Comparison of ENCODE assay signal across 13 mouse cellular contexts in the genomic region with DNA sequence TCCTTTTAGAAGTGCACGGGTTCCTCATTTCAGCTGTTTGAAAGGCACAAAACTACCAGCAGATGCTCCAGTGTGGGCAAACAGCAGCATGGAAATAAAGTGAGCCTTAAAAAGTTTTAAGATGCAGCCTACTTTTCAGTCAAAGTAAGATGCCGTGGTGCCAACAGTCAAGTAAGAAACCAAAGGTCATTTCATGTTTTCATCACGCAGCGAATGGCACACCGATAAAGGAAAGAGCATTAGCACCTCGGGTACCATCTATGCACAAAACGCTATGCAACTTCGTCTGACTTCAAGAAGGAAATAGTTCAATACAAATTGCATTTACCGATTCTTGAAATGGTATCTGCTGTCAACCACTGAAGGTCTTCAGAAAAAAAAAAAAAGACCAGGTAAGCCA. TPM values are rescaled to one million over a fixed set of nuclear protein-coding genes. Genes with fewer than 3 reads are reported as not detected.
DNase-seq lines count a peak whose midpoint lies in the region; ATAC-seq and TF ChIP-seq lines count a peak whose summit lies in the region.
"Had no signal": no experiment of that assay in that cellular context is flagged by ENCODE, and none has a peak within 500 bp of the region (broad histone marks: within the 10 kb centered on the region; RNA-seq: fewer than 3 reads in every experiment).

No protein-coding gene starts in this region.

- H3K4me2 ChIP-seq in hindbrain, embryonic 13.5 days = peak overlapping the region; percentile 79
- peak overlapping the region; percentile 73 for H3K4me2 ChIP-seq in midbrain, embryonic 14.5 days (ENCODE audit: low read length)

- no peak overlapping the region for H3ac ChIP-seq in C2C12 (ENCODE audit: control insufficient read depth, insufficient read length, low read depth)

- H3K4me1 ChIP-seq in hindbrain, embryonic 13.5 days (replicated peaks) = peaks cover 18% of the 10 kb centered on the region
- H3K4me1 ChIP-seq in midbrain, embryonic 14.5 days (ENCODE audit: control insufficient read depth, insufficient read depth, low read length) = peaks cover 8% of the 10 kb centered on the region; the same call in 1 of the 2 replicates

- TF ChIP-seq CTCF in C2C12 (IDR thresholded peaks at IDR 0.05; ENCODE audit: control insufficient read depth, insufficient read depth, insufficient read length) = no peak

- H3K27ac ChIP-seq in hindbrain, embryonic 13.5 days = no peak overlapping the region
- 0 out of 2 replicates have a peak overlapping the region, but pooled peaks have one; percentile 76 for H3K27ac ChIP-seq in midbrain, embryonic 14.5 days (replicated peaks; ENCODE audit: low read depth, low read length)

- 80% methylated on average over 9 of the region's 9 CpGs for WGBS in hindbrain, embryonic 13.5 days
- 84% methylated on average over 9 of the region's 9 CpGs for WGBS in midbrain, embryonic 14.5 days

- intact Hi-C loops in gastrocnemius, postnatal 36 days (cut with DNase I) = loop anchor here (5.0 kb wide), 1 partner anchor 395 kb away; no protein-coding TSS in a partner anchor

- peaks cover 1% of the 10 kb centered on the region for H3K79me3 ChIP-seq in C2C12 (ENCODE audit: low read depth)

- 0 out of 2 replicates have a peak overlapping the region, but pooled peaks have one; percentile 3 for H3K9ac ChIP-seq in hindbrain, embryonic 13.5 days
- H3K9ac ChIP-seq in midbrain, embryonic 14.5 days (replicated peaks; ENCODE audit: low read length) = peak overlapping the region; percentile 93; the same call in 1 of the 2 replicates

- H3K4me3 ChIP-seq in C2C12 (ENCODE audit: insufficient read depth, poor library complexity, severe bottlenecking) = peak overlapping the region; percentile 0
- peak overlapping the region; percentile 81 for H3K4me3 ChIP-seq in hindbrain, embryonic 13.5 days
- peak overlapping the region; percentile 83 for H3K4me3 ChIP-seq in midbrain, embryonic 14.5 days (replicated peaks; ENCODE audit: low read depth, low read length)

- H3K27me3 ChIP-seq in C2C12 (ENCODE audit: control insufficient read depth, insufficient read depth, insufficient read length) = no peaks in the 10 kb centered on the region
- H3K27me3 ChIP-seq in hindbrain, embryonic 13.5 days = no peaks in the 10 kb centered on the region
- H3K27me3 ChIP-seq in midbrain, embryonic 14.5 days (ENCODE audit: control insufficient read depth, insufficient read depth, low read length) = no peaks in the 10 kb centered on the region

- H3K9me3 ChIP-seq in hindbrain, embryonic 13.5 days = no peaks in the 10 kb centered on the region
- H3K9me3 ChIP-seq in midbrain, embryonic 14.5 days (ENCODE audit: control insufficient read depth, low read length) = no peaks in the 10 kb centered on the region

- DNase-seq in brain, adult 2 months (ENCODE audit: low read depth, low spot score) = peak; percentile 12
- DNase-seq in midbrain, embryonic 14.5 days = peak; percentile 19
- DNase-seq in gastrocnemius, postnatal 36 days = no peak
- no peak for DNase-seq in gastrocnemius, adult 18-20 months (ENCODE audit: low spot score)
- no peak for DNase-seq in adrenal gland, postnatal 25 days
- no peak for DNase-seq in adrenal gland, postnatal 4 days (ENCODE audit: low spot score in 2 of 2)
- DNase-seq: cerebellum, adult 9-11 months; gastrocnemius, postnatal 10 days; kidney, adult 11 months; lung, postnatal 10 days had no signal

- no peaks in the 10 kb centered on the region for H3K36me3 ChIP-seq in C2C12 (ENCODE audit: control insufficient read depth, insufficient read depth)
- H3K36me3 ChIP-seq in hindbrain, embryonic 13.5 days = no peaks in the 10 kb centered on the region
- no peaks in the 10 kb centered on the region for H3K36me3 ChIP-seq in midbrain, embryonic 14.5 days (ENCODE audit: control insufficient read depth, insufficient read depth, low read length)

- ATAC-seq in hindbrain, embryonic 13.5 days (ENCODE audit: low FRiP score) = no peak
- ATAC-seq in midbrain, embryonic 14.5 days (ENCODE audit: low FRiP score, low TSS enrichment) = no peak

- no peaks in the 10 kb centered on the region for H3K79me2 ChIP-seq in C2C12 (ENCODE audit: control insufficient read depth, insufficient read depth)

TF ChIP-seq in C2C12, 6 proteins besides CTCF, POLR2A, EP300 and RAD21:
- no peak for TF ChIP-seq FOSL1 (IDR thresholded peaks at IDR 0.05; ENCODE audit: insufficient read depth, low read length, poor library complexity, severe bottlenecking)
- TF ChIP-seq CEBPB (IDR thresholded peaks at IDR 0.05; ENCODE audit: low read depth) = no peak
- no peak for TF ChIP-seq MYOG (IDR thresholded peaks at IDR 0.05; ENCODE audit: control insufficient read depth, extremely low read depth, insufficient read length)
- TF ChIP-seq USF1 (IDR thresholded peaks at IDR 0.05; ENCODE audit: low read depth) = no peak
- no peak for TF ChIP-seq MAX (IDR thresholded peaks at IDR 0.05)
- TF ChIP-seq MYOD1 (IDR thresholded peaks at IDR 0.05; ENCODE audit: control insufficient read depth, insufficient read length, low read depth) = no peak

RNA-seq across cellular contexts. Expression of gene Gm9767, which starts 1.1 kb away (rescaled TPM):
- polyA plus RNA-seq in C2C12 (2012; fragmentation: generic; extraction: Trizol) = 0.15 TPM
- 1.8 and 2.7 TPM in 2 replicates for polyA plus RNA-seq in hindbrain, embryonic 13.5 days (2015; fragmentation: Nextera tagmentation; extraction: Ambion mirVana)
- polyA plus RNA-seq in midbrain, embryonic 14.5 days (2014; fragmentation: Nextera tagmentation; extraction: Ambion mirVana) = 0.78 and 2.1 TPM in 2 replicates
- total RNA-seq in gastrocnemius, postnatal 36 days (2021) = not detected
- total RNA-seq in gastrocnemius, adult 18-20 months (2021) = not detected
- 0.46 TPM in 1 of 2 replicates, not detected in the other for total RNA-seq in adrenal gland, postnatal 25 days (2021)
- under 1 TPM in 1 of 2 experiments, not detected in 1; 0.76 TPM for total RNA-seq in adrenal gland, postnatal 4 days (2021)
- total RNA-seq: gastrocnemius, postnatal 10 days had no signal
- polyA plus RNA-seq: heart, embryonic 14.5 days had no signal

RNA-seq across cellular contexts. Expression of gene Tmem200a, which starts 1.9 kb away (rescaled TPM):
- 1.6 TPM for polyA plus RNA-seq in C2C12 (2012; fragmentation: generic; extraction: Trizol)
- 25.4 and 29.4 TPM in 2 replicates for polyA plus RNA-seq in hindbrain, embryonic 13.5 days (2015; fragmentation: Nextera tagmentation; extraction: Ambion mirVana)
- polyA plus RNA-seq in midbrain, embryonic 14.5 days (2014; fragmentation: Nextera tagmentation; extraction: Ambion mirVana) = 32.8 and 37.7 TPM in 2 replicates
- under 1 TPM; 0.07 to 0.13 TPM for total RNA-seq in gastrocnemius, postnatal 36 days (2021)
- total RNA-seq in gastrocnemius, adult 18-20 months (2021) = under 1 TPM; 0.09 to 0.19 TPM
- total RNA-seq in adrenal gland, postnatal 25 days (2021) = 39.2 and 42.8 TPM in 2 replicates
- total RNA-seq in adrenal gland, postnatal 4 days (2021) = 10 to 100 TPM; 24.1 to 27.8 TPM

Comparison
In these comparisons a context has a peak if more than half of its experiments do, and no peak if none do; other contexts are left out.
1. H3K4me3 ChIP-seq: peak in every context shown above with its lines; median percentile 83 in midbrain, embryonic 14.5 days; 81 in hindbrain, embryonic 13.5 days; 0 in C2C12.
2. DNase-seq: peak in brain, adult 2 months (single experiment) and midbrain, embryonic 14.5 days (single experiment); none in gastrocnemius, postnatal 36 days (0 of 2), gastrocnemius, adult 18-20 months (single experiment), adrenal gland, postnatal 25 days (single experiment) and adrenal gland, postnatal 4 days (0 of 2).
3. RNA of gene Tmem200a, which starts 1.9 kb away (total RNA-seq): 39.2 to 42.8 TPM in adrenal gland, postnatal 25 days and 24.1 to 27.8 TPM in adrenal gland, postnatal 4 days; 0.09 to 0.19 TPM in gastrocnemius, adult 18-20 months and 0.07 to 0.13 TPM in gastrocnemius, postnatal 36 days; every median in the first group is over 10 times any median in the second.